Mouse (Mus musculus) spleen, adult 2 months (tissue): ENCODE data around the gene Ndufb7. TPM values are rescaled to one million over a fixed set of nuclear protein-coding genes. Genes with fewer than 3 reads are reported as not detected.
"Not testable (repeated sequence)": the region's sequence is repeated elsewhere in the genome, so short reads cannot be mapped to it uniquely, and the experiment has no call there.

Experiments used
- DNase-seq, 2 experiments: peaks; one replicate each; pipeline versions ENCODE4 v3.0.0 to v3.0.0-alpha.2; 2012 to 2021; ENCODE audit warnings: low spot score in 2 of 2, low read depth in 1 of 2
- H3K27ac ChIP-seq: fragments of 200-500 bp; 2 replicates; pipeline ENCODE4 v1.5.1; 2012; ENCODE audit warnings: low read length, inconsistent platforms; ENCODE audit not compliant: insufficient read depth
- H3K27me3 ChIP-seq: fragments of 200-500 bp; 2 replicates; pipeline ENCODE4 v1.6.1; 2012; ENCODE audit warnings: mild to moderate bottlenecking, moderate library complexity, low read length, inconsistent platforms; ENCODE audit not compliant: control insufficient read depth, insufficient read depth
- H3K36me3 ChIP-seq: fragments of 200-500 bp; 2 replicates; pipeline ENCODE4 v1.6.1; 2012; ENCODE audit warnings: mild to moderate bottlenecking, low read length, inconsistent platforms; ENCODE audit not compliant: control insufficient read depth, insufficient read depth
- H3K4me1 ChIP-seq: fragments of 200-500 bp; 2 replicates; pipeline ENCODE4 v1.6.1; 2011; ENCODE audit warnings: inconsistent platforms; ENCODE audit not compliant: control insufficient read depth, insufficient read depth, insufficient read length
- H3K4me3 ChIP-seq: fragments of 200-500 bp; 2 replicates; pipeline ENCODE4 v1.5.1; 2011; ENCODE audit warnings: mild to moderate bottlenecking, inconsistent platforms; ENCODE audit not compliant: insufficient read depth, insufficient read length; ENCODE audit errors: extremely low read depth
- CTCF ChIP-seq: fragments of 200-500 bp; IDR thresholded peaks from 2 replicates; pipeline ENCODE4 v1.5.1; 2011; ENCODE audit warnings: mild to moderate bottlenecking, inconsistent platforms; ENCODE audit not compliant: insufficient read depth, insufficient read length, insufficient replicate concordance; ENCODE audit errors: extremely low read depth
- POLR2A ChIP-seq: fragments of 200-500 bp; IDR thresholded peaks from 2 replicates; pipeline ENCODE4 v1.6.1; 2011; ENCODE audit warnings: low read depth, low read length, inconsistent platforms
- WGBS: fragments of 180-500 bp; shearing (Covaris S2); methylation state at CpG from one replicate; pipeline ENCODE4 v1.1.7; 2018; 5-methylcytosine and 5-hydroxymethylcytosine counted together
- polyA plus RNA-seq: library from polyadenylated mRNA; depleted of rRNA; stranded (reverse); fragments of >200 nt; gene quantifications from 2 replicates; pipeline ENCODE4 v1.2.3, GENCODE M21; 2012

Gene Ndufb7
- polyA plus RNA-seq, 1 experiment = 169 TPM

GRCm38 (mm10) chr8:83563246-83563645, 3.2 kb upstream of the Ndufb7 start:
- no peaks in the 10 kb centered on the region; the same call in 1 of the 2 replicates for H3K27me3 ChIP-seq
- peaks cover 3% of the 10 kb centered on the region; the same call in 1 of the 2 replicates for H3K4me1 ChIP-seq
- H3K27ac ChIP-seq = no peak overlapping the region
- TF ChIP-seq POLR2A = no peak
- no peak for TF ChIP-seq CTCF
- DNase-seq = no peak
- 81% methylated on average over 4 of the region's 4 CpGs for WGBS
- H3K36me3 ChIP-seq = no peaks in the 10 kb centered on the region
- no peak overlapping the region for H3K4me3 ChIP-seq

GRCm38 (mm10) chr8:83565731-83566375, 618 bp upstream of the Ndufb7 start:
- WGBS = 86% methylated on average over 9 of the region's 9 CpGs
- Histone ChIP-seq H3K27ac (no peak overlapping the region), H3K4me1 (peaks cover 3% of the 10 kb centered on the region; the same call in 1 of the 2 replicates), H3K4me3 (no peak overlapping the region), H3K27me3 (no peaks in the 10 kb centered on the region), H3K36me3 (peaks cover 3% of the 10 kb centered on the region)
- no peak for DNase-seq
- TF ChIP-seq POLR2A (no peak), CTCF (no peak; the same call in 1 of the 2 replicates)

GRCm38 (mm10) chr8:83567668-83568067, 1.2 kb downstream of the Ndufb7 start:
- Histone ChIP-seq H3K4me3 (no peak overlapping the region), H3K27ac (no peak overlapping the region)
- 65% methylated on average over 3 of the region's 3 CpGs for WGBS

GRCm38 (mm10) chr8:83568128-83568527, 1.7 kb downstream of the Ndufb7 start:
- DNase-seq = no peak
- Histone ChIP-seq H3K27ac (no peak overlapping the region), H3K27me3 (no peaks in the 10 kb centered on the region), H3K36me3 (peaks cover 6% of the 10 kb centered on the region), H3K4me1 (peaks cover 9% of the 10 kb centered on the region; the same call in 1 of the 2 replicates), H3K4me3 (no peak overlapping the region)
- no peak for TF ChIP-seq POLR2A
- TF ChIP-seq CTCF = no peak
- WGBS = 87% methylated on average over 5 of the region's 5 CpGs

More at GRCm38 (mm10) chr8:83567668-83568067, 1.2 kb downstream of the Ndufb7 start:
- peaks cover 6% of the 10 kb centered on the region for H3K36me3 ChIP-seq
- H3K4me1 ChIP-seq = peaks cover 8% of the 10 kb centered on the region; the same call in 1 of the 2 replicates
- TF ChIP-seq CTCF = no peak
- no peak for TF ChIP-seq POLR2A
- no peak for DNase-seq
- no peaks in the 10 kb centered on the region for H3K27me3 ChIP-seq

- peaks cover 14% of the 10 kb centered on the region for H3K4me1 ChIP-seq
- 78% methylated on average over 5 of the region's 5 CpGs for WGBS
- no peak for DNase-seq
These were observed 2.3 kb downstream of the Ndufb7 start for GRCm38 (mm10) chr8:83568755-83569154.

GRCm38 (mm10) chr8:83569165-83569564, 2.7 kb downstream of the Ndufb7 start:
- H3K4me1 ChIP-seq = peaks cover 16% of the 10 kb centered on the region
- H3K27me3 ChIP-seq = no peaks in the 10 kb centered on the region
- no peak overlapping the region for H3K4me3 ChIP-seq
- no peak for DNase-seq
- no peak overlapping the region for H3K27ac ChIP-seq
- TF ChIP-seq CTCF = no peak
- WGBS = 83% methylated on average over 4 of the region's 4 CpGs
- peaks cover 6% of the 10 kb centered on the region for H3K36me3 ChIP-seq

More at GRCm38 (mm10) chr8:83568755-83569154, 2.3 kb downstream of the Ndufb7 start:
- Histone ChIP-seq H3K27me3 (no peaks in the 10 kb centered on the region), H3K36me3 (peaks cover 6% of the 10 kb centered on the region), H3K4me3 (no peak overlapping the region), H3K27ac (no peak overlapping the region)
- TF ChIP-seq CTCF (no peak), POLR2A (no peak)

GRCm38 (mm10) chr8:83570272-83571000, 4.0 kb downstream of the Ndufb7 start:
- H3K36me3 ChIP-seq = peaks cover 6% of the 10 kb centered on the region
- H3K27ac ChIP-seq = no peak overlapping the region
- no peak overlapping the region for H3K4me3 ChIP-seq
- WGBS = 83% methylated on average over 15 of the region's 15 CpGs
- peaks cover 16% of the 10 kb centered on the region for H3K4me1 ChIP-seq
- H3K27me3 ChIP-seq = no peaks in the 10 kb centered on the region
- no peak for DNase-seq
- TF ChIP-seq CTCF (no peak), POLR2A (no peak)

- not testable (repeated sequence) for H3K27ac ChIP-seq, H3K27me3 ChIP-seq, H3K4me3 ChIP-seq, H3K36me3 ChIP-seq, DNase-seq
- WGBS = 92% methylated on average over 7 of the region's 7 CpGs
- H3K4me1 ChIP-seq = peaks cover 16% of the 10 kb centered on the region
These were observed 4.5 kb downstream of the Ndufb7 start for GRCm38 (mm10) chr8:83571001-83571340.
